In the genomic region with DNA sequence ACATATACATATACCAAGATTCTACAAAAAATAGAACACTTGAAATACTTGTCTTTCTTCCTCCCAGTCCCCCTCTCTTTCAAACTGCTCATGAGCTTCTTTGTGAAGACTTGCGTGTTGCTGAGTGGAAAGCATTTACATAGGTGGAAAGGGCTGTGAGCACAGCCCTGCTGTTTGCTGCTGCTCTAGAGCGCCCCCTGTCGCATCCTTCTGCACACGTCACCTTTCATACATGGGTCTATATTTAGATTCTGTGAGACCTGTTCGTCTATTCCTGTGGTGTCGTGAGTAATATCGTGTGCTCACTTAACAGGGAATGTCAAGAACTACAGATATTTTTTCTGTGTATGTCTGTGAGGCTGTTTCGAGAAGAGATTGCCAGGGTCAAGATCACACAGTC, we compare ENCODE assay signal across 9 mouse cellular contexts. TPM values are rescaled to one million over a fixed set of nuclear protein-coding genes. Genes with fewer than 3 reads are reported as not detected.
DNase-seq lines count a peak whose midpoint lies in the region; ATAC-seq and TF ChIP-seq lines count a peak whose summit lies in the region.
"Had no signal": no experiment of that assay in that cellular context is flagged by ENCODE, and none has a peak within 500 bp of the region (broad histone marks: within the 10 kb centered on the region; RNA-seq: fewer than 3 reads in every experiment).

No protein-coding gene starts in this region.

- TF ChIP-seq POLR2A in cerebellum, adult 2 months (IDR thresholded peaks at IDR 0.05; ENCODE audit: borderline replicate concordance, insufficient read depth, low read length), result no peak

- H3K36me3 ChIP-seq in forebrain, embryonic 11.5 days (ENCODE audit: control insufficient read depth, insufficient read depth, low read length), result no peaks in the 10 kb centered on the region
- no peaks in the 10 kb centered on the region for H3K36me3 ChIP-seq in forebrain, embryonic 16.5 days (ENCODE audit: control insufficient read depth, insufficient read depth)
- H3K36me3 ChIP-seq in heart, embryonic 13.5 days, result no peaks in the 10 kb centered on the region
- no peaks in the 10 kb centered on the region for H3K36me3 ChIP-seq in midbrain, embryonic 12.5 days

- no peak overlapping the region for H3K4me3 ChIP-seq in forebrain, embryonic 11.5 days (ENCODE audit: low read depth, low read length)
- H3K4me3 ChIP-seq in forebrain, embryonic 16.5 days (replicated peaks; ENCODE audit: low read length), result no peak overlapping the region
- no peak overlapping the region for H3K4me3 ChIP-seq in cerebellum, adult 2 months (replicated peaks; ENCODE audit: insufficient read depth, low read depth, low read length)
- no peak overlapping the region for H3K4me3 ChIP-seq in heart, embryonic 13.5 days
- H3K4me3 ChIP-seq in left cerebral cortex, adult 2 months, result no peak overlapping the region
- H3K4me3 ChIP-seq in midbrain, embryonic 12.5 days, result no peak overlapping the region

- DNase-seq in forebrain, embryonic 11.5 days (ENCODE audit: low spot score), result peak; percentile 78
- peak; percentile 12 to 15 for DNase-seq in B cell, adult 2 months
- no peak for DNase-seq in cerebellum, adult 2 months
- DNase-seq in left cerebral cortex, adult 2 months (ENCODE audit: extremely low spot score in 1 of 2, low spot score in 2 of 2), result peak; percentile 18 to 29
- peak; percentile 8 for DNase-seq in thymus, postnatal 25 days

- no peaks in the 10 kb centered on the region for H3K4me1 ChIP-seq in forebrain, embryonic 11.5 days (replicated peaks; ENCODE audit: control insufficient read depth, insufficient read depth, low read length)
- no peaks in the 10 kb centered on the region; the same call in 1 of the 2 replicates for H3K4me1 ChIP-seq in forebrain, embryonic 16.5 days (replicated peaks; ENCODE audit: control insufficient read depth, insufficient read depth, low read length)
- H3K4me1 ChIP-seq in cerebellum, adult 2 months (ENCODE audit: control insufficient read depth, insufficient read depth, low read length), result no peaks in the 10 kb centered on the region
- peaks cover 8% of the 10 kb centered on the region; the same call in 1 of the 2 replicates for H3K4me1 ChIP-seq in heart, embryonic 13.5 days
- H3K4me1 ChIP-seq in midbrain, embryonic 12.5 days, result no peaks in the 10 kb centered on the region

- no peak overlapping the region for H3K9ac ChIP-seq in forebrain, embryonic 11.5 days (ENCODE audit: low read length)
- no peak overlapping the region for H3K9ac ChIP-seq in forebrain, embryonic 16.5 days (replicated peaks; ENCODE audit: low read depth, low read length)
- H3K9ac ChIP-seq in heart, embryonic 13.5 days, result no peak overlapping the region
- no peak overlapping the region for H3K9ac ChIP-seq in midbrain, embryonic 12.5 days (replicated peaks)

- intact Hi-C loops in left cerebral cortex, adult 2 months (cut with DNase I), result loop anchor here (1.0 kb wide), 1 partner anchor 274 kb away; no protein-coding TSS in a partner anchor

- TF ChIP-seq CTCF in cerebellum, adult 2 months (IDR thresholded peaks at IDR 0.05; ENCODE audit: borderline replicate concordance, insufficient read depth, low read depth, low read length), result peak; percentile 54; the same call in 1 of the 2 replicates
- TF ChIP-seq CTCF in left cerebral cortex, adult 2 months (IDR thresholded peaks at IDR 0.05), result peak; percentile 75

- no peak overlapping the region for H3K27ac ChIP-seq in forebrain, embryonic 11.5 days (ENCODE audit: low read depth, low read length)
- H3K27ac ChIP-seq in forebrain, embryonic 16.5 days (ENCODE audit: low read length), result no peak overlapping the region
- H3K27ac ChIP-seq in cerebellum, adult 2 months (ENCODE audit: insufficient read depth, low read length), result no peak overlapping the region
- no peak overlapping the region for H3K27ac ChIP-seq in heart, embryonic 13.5 days (replicated peaks)
- H3K27ac ChIP-seq in left cerebral cortex, adult 2 months, result no peak overlapping the region
- H3K27ac ChIP-seq in midbrain, embryonic 12.5 days (replicated peaks), result no peak overlapping the region

- 31% methylated on average over 8 of the region's 8 CpGs for WGBS in forebrain, embryonic 11.5 days
- 19% methylated on average over 8 of the region's 8 CpGs for WGBS in forebrain, embryonic 16.5 days
- 23% methylated on average over 8 of the region's 8 CpGs for WGBS in cerebellum, adult 2 months
- WGBS in heart, embryonic 13.5 days, result 6% methylated on average over 8 of the region's 8 CpGs
- 20% methylated on average over 8 of the region's 8 CpGs for WGBS in midbrain, embryonic 12.5 days

- no peak overlapping the region for H3K4me2 ChIP-seq in forebrain, embryonic 11.5 days (ENCODE audit: low read depth, low read length, severe bottlenecking)
- no peak overlapping the region for H3K4me2 ChIP-seq in forebrain, embryonic 16.5 days (ENCODE audit: low read length)
- H3K4me2 ChIP-seq in heart, embryonic 13.5 days, result 0 out of 2 replicates have a peak overlapping the region, but pooled peaks have one; percentile 1
- H3K4me2 ChIP-seq in midbrain, embryonic 12.5 days (replicated peaks), result no peak overlapping the region

- ATAC-seq in forebrain, embryonic 11.5 days (replicated peaks; ENCODE audit: low FRiP score), result peak; percentile 75
- ATAC-seq in forebrain, embryonic 16.5 days, result no peak; the same call in 1 of the 2 replicates
- peak; percentile 51; the same call in 1 of the 2 replicates for ATAC-seq in heart, embryonic 13.5 days (ENCODE audit: extremely low read depth, insufficient number of reproducible peaks, low FRiP score, low TSS enrichment)
- peak; percentile 56; the same call in 1 of the 2 replicates for ATAC-seq in midbrain, embryonic 12.5 days (ENCODE audit: low FRiP score, low read depth)

- H3K27me3 ChIP-seq in forebrain, embryonic 11.5 days (ENCODE audit: control insufficient read depth, insufficient read depth, low read length), result no peaks in the 10 kb centered on the region
- no peaks in the 10 kb centered on the region for H3K27me3 ChIP-seq in forebrain, embryonic 16.5 days (replicated peaks; ENCODE audit: control insufficient read depth, insufficient read depth, low read length)
- no peaks in the 10 kb centered on the region for H3K27me3 ChIP-seq in cerebellum, adult 2 months (ENCODE audit: control insufficient read depth, insufficient read depth, low read length)
- peaks cover 8% of the 10 kb centered on the region; the same call in 1 of the 2 replicates for H3K27me3 ChIP-seq in heart, embryonic 13.5 days (replicated peaks)
- no peaks in the 10 kb centered on the region for H3K27me3 ChIP-seq in midbrain, embryonic 12.5 days

- no peaks in the 10 kb centered on the region for H3K9me3 ChIP-seq in forebrain, embryonic 11.5 days (ENCODE audit: control insufficient read depth, low read length)
- no peaks in the 10 kb centered on the region for H3K9me3 ChIP-seq in forebrain, embryonic 16.5 days (ENCODE audit: control insufficient read depth, low read length)
- H3K9me3 ChIP-seq in heart, embryonic 13.5 days, result no peaks in the 10 kb centered on the region
- no peaks in the 10 kb centered on the region for H3K9me3 ChIP-seq in midbrain, embryonic 12.5 days

RNA-seq across cellular contexts. Expression of a gene that starts 35.5 kb away (rescaled TPM):
- 0.15 and 0.69 TPM in 2 replicates for polyA plus RNA-seq in forebrain, embryonic 11.5 days (2014; fragmentation: Nextera tagmentation; extraction: Ambion mirVana)
- polyA plus RNA-seq in forebrain, embryonic 16.5 days (2015; fragmentation: Nextera tagmentation; extraction: Ambion mirVana), result 0.11 TPM in 1 of 2 replicates, not detected in the other
- polyA plus RNA-seq in cerebellum, adult 2 months (2012; rRNA removed), result not detected in 2 replicates
- polyA plus RNA-seq in heart, embryonic 13.5 days (2015; fragmentation: Nextera tagmentation; extraction: Ambion mirVana), result 1.2 and 1.8 TPM in 2 replicates
- not detected for total RNA-seq in left cerebral cortex, adult 2 months (2021)
- polyA plus RNA-seq in midbrain, embryonic 12.5 days (2016; fragmentation: Nextera tagmentation; extraction: Ambion mirVana), result 6.7 and 14.0 TPM in 2 replicates
- total RNA-seq: left cerebral cortex, postnatal 10 days had no signal

Comparison
In these comparisons a context has a peak if more than half of its experiments do, and no peak if none do; other contexts are left out.
1. DNase-seq: peak in forebrain, embryonic 11.5 days (single experiment), B cell, adult 2 months (2 of 2), left cerebral cortex, adult 2 months (2 of 2) and thymus, postnatal 25 days (single experiment); none in cerebellum, adult 2 months (0 of 2).